Mouse (Mus musculus): ENCODE results near the gene Zbtb40. TPM values are rescaled to one million over a fixed set of nuclear protein-coding genes. Genes with fewer than 3 reads are reported as not detected.

The Zbtb40 gene
- polyA plus RNA-seq, 2 experiments: 5.0 to 7.5 TPM

DNA sequence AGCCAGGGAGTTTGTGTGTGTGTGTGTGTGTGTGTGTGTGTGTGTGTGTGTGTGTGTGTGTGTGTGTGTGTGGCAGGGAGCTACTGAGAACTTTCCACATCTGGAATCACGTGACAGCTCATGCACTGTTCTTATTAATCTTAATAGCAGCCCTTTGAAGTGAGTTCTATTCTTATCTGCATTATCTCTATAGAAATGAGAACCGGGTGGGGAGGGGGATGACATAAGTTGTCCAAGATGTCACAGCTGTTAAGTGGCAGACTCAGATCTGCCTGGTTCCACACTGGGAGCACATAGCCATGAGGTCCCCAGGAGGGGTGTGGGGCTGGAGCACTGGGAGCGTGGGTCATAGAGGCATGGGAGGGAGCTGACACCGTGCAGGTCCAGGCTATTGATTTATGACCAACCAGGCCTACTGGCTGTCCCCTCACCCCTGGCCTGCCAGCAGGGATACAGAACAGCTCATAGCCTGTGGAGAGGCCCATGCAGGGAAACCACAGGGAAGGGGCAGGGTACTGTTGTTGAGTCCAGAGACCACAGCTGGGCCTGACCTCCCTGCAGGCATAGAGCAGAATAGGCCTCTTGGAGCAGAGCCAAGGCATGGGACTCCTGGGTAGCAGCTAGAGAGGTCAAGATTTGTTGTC, 86.8 kb downstream of the Zbtb40 start:
- no peak overlapping the region for H3K9ac ChIP-seq (ENCODE audit: low read depth, low read length, severe bottlenecking)
- H3K4me2 ChIP-seq (replicated peaks; ENCODE audit: low read depth, low read length, severe bottlenecking): no peak overlapping the region
- H3K27ac ChIP-seq (replicated peaks; ENCODE audit: low read depth, low read length): no peak overlapping the region
- peaks cover 25% of the 10 kb centered on the region for H3K27me3 ChIP-seq (ENCODE audit: control insufficient read depth, insufficient read depth, low read length)
- no peak for ATAC-seq (ENCODE audit: low FRiP score, low read depth)
- H3K4me1 ChIP-seq (ENCODE audit: control insufficient read depth, insufficient read depth, low read length): peaks cover 8% of the 10 kb centered on the region; the same call in 1 of the 2 replicates
- no peaks in the 10 kb centered on the region for H3K36me3 ChIP-seq (ENCODE audit: control insufficient read depth, insufficient read depth, low read length)
- TF ChIP-seq POLR2A (IDR thresholded peaks at IDR 0.05; ENCODE audit: borderline replicate concordance, extremely low read depth, insufficient read depth, insufficient read length): no peak
- DNase-seq (ENCODE audit: low spot score): peak; percentile 37
- no peak overlapping the region for H3K4me3 ChIP-seq (replicated peaks; ENCODE audit: low read length)
- WGBS: 9% methylated on average over 4 of the region's 4 CpGs
- H3K9me3 ChIP-seq (ENCODE audit: control insufficient read depth, low read length): no peaks in the 10 kb centered on the region

- no peak for ATAC-seq (ENCODE audit: low FRiP score, low read depth)
- H3K27ac ChIP-seq (replicated peaks; ENCODE audit: low read depth, low read length): no peak overlapping the region
These were observed 88.0 kb downstream of the Zbtb40 start for GRCm38 (mm10) chr4:136960581-136960980.

GRCm38 (mm10) chr4:136960068-136960467, 88.5 kb downstream of the Zbtb40 start:
- H3K4me3 ChIP-seq (replicated peaks; ENCODE audit: low read length): no peak overlapping the region
- H3K9ac ChIP-seq (ENCODE audit: low read depth, low read length, severe bottlenecking): no peak overlapping the region
- H3K4me1 ChIP-seq (ENCODE audit: control insufficient read depth, insufficient read depth, low read length): peaks cover 13% of the 10 kb centered on the region; the same call in 1 of the 2 replicates
- peaks cover 34% of the 10 kb centered on the region for H3K27me3 ChIP-seq (ENCODE audit: control insufficient read depth, insufficient read depth, low read length)
- H3K4me2 ChIP-seq (replicated peaks; ENCODE audit: low read depth, low read length, severe bottlenecking): no peak overlapping the region
- TF ChIP-seq POLR2A (IDR thresholded peaks at IDR 0.05; ENCODE audit: borderline replicate concordance, extremely low read depth, insufficient read depth, insufficient read length): no peak
- H3K36me3 ChIP-seq (ENCODE audit: control insufficient read depth, insufficient read depth, low read length): no peaks in the 10 kb centered on the region
- DNase-seq (ENCODE audit: low spot score) (no peak), ATAC-seq (ENCODE audit: low FRiP score, low read depth) (no peak)
- 57% methylated on average over 3 of the region's 3 CpGs for WGBS
- no peaks in the 10 kb centered on the region for H3K9me3 ChIP-seq (ENCODE audit: control insufficient read depth, low read length)
- no peak overlapping the region for H3K27ac ChIP-seq (replicated peaks; ENCODE audit: low read depth, low read length)

More at GRCm38 (mm10) chr4:136960581-136960980, 88.0 kb downstream of the Zbtb40 start:
- no peak for DNase-seq (ENCODE audit: low spot score)
- Histone ChIP-seq H3K9me3 (ENCODE audit: control insufficient read depth, low read length) (no peaks in the 10 kb centered on the region), H3K4me1 (ENCODE audit: control insufficient read depth, insufficient read depth, low read length) (peaks cover 14% of the 10 kb centered on the region; the same call in 1 of the 2 replicates), H3K4me2 (replicated peaks; ENCODE audit: low read depth, low read length, severe bottlenecking) (no peak overlapping the region), H3K4me3 (replicated peaks; ENCODE audit: low read length) (no peak overlapping the region), H3K27me3 (ENCODE audit: control insufficient read depth, insufficient read depth, low read length) (peaks cover 29% of the 10 kb centered on the region), H3K36me3 (ENCODE audit: control insufficient read depth, insufficient read depth, low read length) (no peaks in the 10 kb centered on the region), H3K9ac (ENCODE audit: low read depth, low read length, severe bottlenecking) (no peak overlapping the region)
- no peak for TF ChIP-seq POLR2A (IDR thresholded peaks at IDR 0.05; ENCODE audit: borderline replicate concordance, extremely low read depth, insufficient read depth, insufficient read length)
- 48% methylated on average over 9 of the region's 9 CpGs for WGBS

DNA sequence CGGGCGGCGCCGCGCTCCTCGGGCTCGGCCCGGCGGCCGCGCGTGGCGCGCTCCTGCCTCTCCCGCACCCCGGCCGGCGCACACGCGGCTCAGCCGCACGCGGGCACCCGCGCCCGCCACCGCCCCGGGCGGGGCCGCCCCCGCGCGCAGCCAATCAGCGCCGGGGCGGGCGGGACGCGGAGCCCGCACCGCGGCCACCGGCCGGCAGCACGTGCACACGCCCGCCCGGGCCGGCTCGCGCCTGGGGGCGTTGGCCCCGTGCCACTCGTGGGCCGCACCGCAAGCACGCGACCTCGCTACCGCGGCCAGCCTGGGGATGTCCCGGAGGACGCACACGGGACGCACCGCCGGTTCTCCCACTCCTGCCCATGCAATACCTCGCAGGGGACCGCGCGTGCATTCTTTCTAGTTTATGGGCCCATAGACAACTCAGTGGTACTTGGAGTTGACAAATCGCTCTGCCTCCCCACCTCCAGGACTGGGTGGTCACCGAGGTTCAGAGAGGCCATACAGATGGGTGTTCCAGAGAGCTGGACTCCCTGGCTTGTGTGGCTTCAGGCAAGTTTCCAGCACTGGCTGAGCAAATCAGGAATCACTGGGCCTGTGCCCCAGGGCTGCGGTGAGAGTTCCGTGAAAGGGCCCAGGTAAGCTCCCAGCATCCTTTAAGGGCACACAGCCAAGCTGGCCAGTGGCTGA, 91.7 kb downstream of the Zbtb40 start, which contains the start of gene Epha8:
Gene Epha8 (minus strand): TSS at position 66 of the 696 bp plus-strand sequence.
- 3% methylated on average over 28 of the region's 75 CpGs for WGBS
- H3K27me3 ChIP-seq (ENCODE audit: control insufficient read depth, insufficient read depth, low read length): peaks cover 39% of the 10 kb centered on the region

DNA sequence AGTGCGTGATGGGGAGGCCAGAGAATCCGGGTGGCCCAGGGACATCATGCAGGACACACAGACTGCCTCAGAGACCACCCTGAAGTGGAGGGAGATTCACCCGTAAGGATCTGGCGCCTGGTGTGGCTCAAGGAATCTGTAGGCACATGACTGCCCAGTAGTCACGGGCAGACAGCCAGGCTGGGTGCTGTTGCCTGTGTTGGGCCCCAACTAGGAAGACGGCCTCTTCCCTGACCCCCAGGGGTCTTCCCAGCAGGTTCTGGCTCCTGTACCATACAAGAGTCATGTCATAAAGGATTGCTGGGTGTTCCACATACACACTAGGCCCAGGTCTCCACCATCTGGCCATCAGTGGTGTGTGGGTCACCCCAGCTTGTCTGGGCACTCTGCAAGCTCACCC, 94.0 kb downstream of the Zbtb40 start:
- H3K36me3 ChIP-seq (ENCODE audit: control insufficient read depth, insufficient read depth, low read length): no peaks in the 10 kb centered on the region
- WGBS: 70% methylated on average over 6 of the region's 6 CpGs

More for the DNA sequence above, 91.7 kb downstream of the Zbtb40 start, which contains the start of gene Epha8:
- Histone ChIP-seq H3K4me1 (ENCODE audit: control insufficient read depth, insufficient read depth, low read length) (0 out of 2 replicates have a peak, but pooled peaks cover 9% of the 10 kb centered on the region), H3K4me3 (replicated peaks; ENCODE audit: low read length) (peak within 1 kb of the TSS; percentile 41), H3K4me2 (replicated peaks; ENCODE audit: low read depth, low read length, severe bottlenecking) (peak within 1 kb of the TSS; percentile 85), H3K9me3 (ENCODE audit: control insufficient read depth, low read length) (no peaks in the 10 kb centered on the region), H3K36me3 (ENCODE audit: control insufficient read depth, insufficient read depth, low read length) (no peaks in the 10 kb centered on the region), H3K27ac (replicated peaks; ENCODE audit: low read depth, low read length) (no peak within 1 kb of the TSS), H3K9ac (ENCODE audit: low read depth, low read length, severe bottlenecking) (peak within 1 kb of the TSS; percentile 47)
- no peak for TF ChIP-seq POLR2A (IDR thresholded peaks at IDR 0.05; ENCODE audit: borderline replicate concordance, extremely low read depth, insufficient read depth, insufficient read length)
- no peak for DNase-seq (ENCODE audit: low spot score)
- ATAC-seq (ENCODE audit: low FRiP score, low read depth): peak; percentile 44; the same call in 1 of the 2 replicates

More for the DNA sequence above, 94.0 kb downstream of the Zbtb40 start:
- H3K27me3 ChIP-seq (ENCODE audit: control insufficient read depth, insufficient read depth, low read length): peaks cover 39% of the 10 kb centered on the region
- no peak for TF ChIP-seq POLR2A (IDR thresholded peaks at IDR 0.05; ENCODE audit: borderline replicate concordance, extremely low read depth, insufficient read depth, insufficient read length)
- DNase-seq (ENCODE audit: low spot score): no peak
- 0 out of 2 replicates have a peak, but pooled peaks cover 9% of the 10 kb centered on the region for H3K4me1 ChIP-seq (ENCODE audit: control insufficient read depth, insufficient read depth, low read length)
- no peak for ATAC-seq (ENCODE audit: low FRiP score, low read depth)
- no peak overlapping the region for H3K9ac ChIP-seq (ENCODE audit: low read depth, low read length, severe bottlenecking)
- H3K4me2 ChIP-seq (replicated peaks; ENCODE audit: low read depth, low read length, severe bottlenecking): no peak overlapping the region
- H3K27ac ChIP-seq (replicated peaks; ENCODE audit: low read depth, low read length): no peak overlapping the region
- no peaks in the 10 kb centered on the region for H3K9me3 ChIP-seq (ENCODE audit: control insufficient read depth, low read length)
- no peak overlapping the region for H3K4me3 ChIP-seq (replicated peaks; ENCODE audit: low read length)

Measured in limb, embryonic 14.5 days (tissue).